Mouse (Mus musculus): ENCODE measurements around the gene Spryd7. TPM values are rescaled to one million over a fixed set of nuclear protein-coding genes. Genes with fewer than 3 reads are reported as not detected.

Gene Spryd7
- polyA plus RNA-seq (2014; fragmentation: Illumina TruSeq; extraction: RNeasy Lipid Tissue Mini Kit (QIAGEN cat#74804); ENCODE audit: low read depth, low replicate concordance) = 47.2 TPM

DNA sequence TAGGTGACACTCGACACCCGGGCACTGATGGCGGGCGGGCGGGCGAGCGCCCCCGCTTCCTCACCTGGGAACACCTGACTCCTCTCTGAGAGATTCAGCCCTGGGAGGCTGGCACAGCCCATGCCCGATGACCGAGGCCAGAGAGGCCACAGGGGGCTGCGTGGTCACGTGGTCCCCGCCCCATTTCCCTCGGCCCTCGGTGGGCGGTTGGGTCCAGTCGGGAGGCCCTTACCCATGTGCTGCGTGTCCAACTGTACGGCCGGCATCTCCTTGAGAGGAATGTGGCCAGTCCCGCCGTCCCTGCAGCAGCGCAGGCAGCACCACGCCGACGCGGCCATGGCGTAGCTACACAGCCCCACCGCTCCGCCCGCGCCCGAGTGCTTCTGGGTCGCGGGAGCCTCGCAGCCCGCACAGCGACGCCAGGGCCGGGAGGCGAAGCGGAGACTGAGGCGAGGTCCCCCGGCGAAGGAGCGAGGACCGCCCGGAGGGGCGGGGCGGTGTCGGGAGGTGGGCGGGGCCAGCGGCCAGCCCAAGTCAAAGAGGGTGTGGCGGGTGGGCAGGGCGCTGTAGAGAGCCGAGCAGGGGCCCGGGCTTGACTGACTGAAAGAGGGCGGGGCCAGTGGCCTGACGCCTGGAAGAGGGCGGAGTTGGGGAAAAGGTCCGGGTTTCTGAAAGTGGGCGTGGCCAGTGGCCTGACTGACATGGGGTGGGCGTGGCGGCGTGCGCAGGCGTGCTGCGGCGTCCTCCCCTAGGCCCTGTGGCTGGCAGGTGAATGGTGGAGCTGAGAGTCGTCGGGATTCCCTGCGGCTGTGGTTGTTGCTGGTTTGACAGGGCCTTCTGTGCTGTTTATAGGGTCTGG is at the start of gene Spryd7:
Spryd7 (minus strand) TSS at position 598 of the 859 bp plus-strand sequence.

DNA sequence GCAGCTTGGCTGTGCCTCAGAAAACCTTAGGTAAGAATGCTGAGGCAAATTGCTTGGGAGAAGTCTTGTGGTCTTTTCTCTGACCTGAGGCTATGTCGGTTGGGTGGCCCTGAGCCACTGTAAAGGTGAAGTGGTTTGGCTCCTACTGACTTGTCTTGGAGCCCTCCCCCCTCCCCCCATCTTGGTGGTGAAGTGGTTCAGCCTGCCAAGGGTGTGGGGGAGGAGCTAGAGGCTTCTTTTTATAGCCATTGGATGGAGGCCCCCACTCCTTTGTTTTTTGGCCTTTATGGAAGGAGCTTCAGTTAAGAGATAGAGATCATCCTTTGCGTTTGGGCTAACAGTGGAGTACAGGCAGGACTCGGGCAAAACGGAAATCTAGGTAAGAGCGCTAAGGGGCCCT is 41.3 kb upstream of the Spryd7 start, which contains the start of gene Trim13:
Trim13 (plus strand) TSS at position 280 of the 400 bp plus-strand sequence.

Other genes starting within 250 kb of the Spryd7 start
- gene Arl11, start 247.1 kb downstream of the Spryd7 start, polyA plus RNA-seq (2014; fragmentation: Illumina TruSeq; extraction: RNeasy Lipid Tissue Mini Kit (QIAGEN cat#74804); ENCODE audit: low read depth, low replicate concordance) = 0.63 TPM
- gene Ebpl, start 196.4 kb downstream of the Spryd7 start, polyA plus RNA-seq (2014; fragmentation: Illumina TruSeq; extraction: RNeasy Lipid Tissue Mini Kit (QIAGEN cat#74804); ENCODE audit: low read depth, low replicate concordance) = 1.0 TPM
- gene Kpna3, start 117.0 kb downstream of the Spryd7 start, polyA plus RNA-seq (2014; fragmentation: Illumina TruSeq; extraction: RNeasy Lipid Tissue Mini Kit (QIAGEN cat#74804); ENCODE audit: low read depth, low replicate concordance) = 46.3 TPM
- gene Trim13, start 41.4 kb upstream of the Spryd7 start, polyA plus RNA-seq (2014; fragmentation: Illumina TruSeq; extraction: RNeasy Lipid Tissue Mini Kit (QIAGEN cat#74804); ENCODE audit: low read depth, low replicate concordance) = 10.6 TPM
- gene Kcnrg, start 50.6 kb upstream of the Spryd7 start, polyA plus RNA-seq (2014; fragmentation: Illumina TruSeq; extraction: RNeasy Lipid Tissue Mini Kit (QIAGEN cat#74804); ENCODE audit: low read depth, low replicate concordance) = not detected